Mouse (Mus musculus): ENCODE data around the gene Otulin.

The Otulin gene

DNA sequence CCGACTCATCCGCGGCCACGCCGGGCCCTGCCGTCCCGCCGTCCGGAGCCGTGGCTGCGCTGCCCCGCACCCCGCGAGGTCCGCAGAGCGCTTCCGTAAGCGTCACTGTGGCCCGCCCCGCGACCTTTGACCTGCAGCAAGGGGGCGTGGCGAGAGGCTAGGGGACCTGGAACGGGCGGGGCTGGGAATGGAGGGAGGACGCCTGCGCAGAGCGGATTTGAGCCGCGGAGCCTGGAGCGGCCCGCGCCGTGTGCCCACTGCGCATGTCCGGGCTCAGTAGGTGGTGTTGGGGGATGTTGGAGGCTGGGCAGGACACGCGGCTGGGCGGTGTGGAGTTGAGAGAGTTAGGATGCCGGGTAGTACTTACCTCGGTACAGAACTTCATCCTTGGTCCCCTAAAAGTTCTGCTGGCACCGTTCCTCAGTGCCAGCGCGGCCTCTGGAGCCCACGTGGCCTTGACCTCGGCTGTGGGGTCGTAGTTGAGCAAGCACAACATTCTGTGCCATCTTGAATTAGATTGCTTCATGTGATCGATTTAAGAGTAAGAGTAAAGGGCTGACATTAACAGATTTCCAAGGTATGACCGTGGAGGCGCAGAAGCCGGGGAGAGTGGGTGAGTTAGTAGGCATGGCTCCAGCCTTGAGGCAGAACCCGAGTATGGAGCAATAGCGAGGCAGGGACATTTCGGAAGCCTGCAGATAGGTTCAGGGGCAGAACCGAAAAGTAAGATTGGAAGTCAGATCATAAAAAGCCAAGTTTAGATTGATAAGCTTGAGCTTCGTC lies at the start of gene Otulin:
Otulin (minus strand) TSS at position 93 of the 783 bp plus-strand sequence.
- in situ Hi-C loops (cut with MseI, MboI) = no loop called here

DNA sequence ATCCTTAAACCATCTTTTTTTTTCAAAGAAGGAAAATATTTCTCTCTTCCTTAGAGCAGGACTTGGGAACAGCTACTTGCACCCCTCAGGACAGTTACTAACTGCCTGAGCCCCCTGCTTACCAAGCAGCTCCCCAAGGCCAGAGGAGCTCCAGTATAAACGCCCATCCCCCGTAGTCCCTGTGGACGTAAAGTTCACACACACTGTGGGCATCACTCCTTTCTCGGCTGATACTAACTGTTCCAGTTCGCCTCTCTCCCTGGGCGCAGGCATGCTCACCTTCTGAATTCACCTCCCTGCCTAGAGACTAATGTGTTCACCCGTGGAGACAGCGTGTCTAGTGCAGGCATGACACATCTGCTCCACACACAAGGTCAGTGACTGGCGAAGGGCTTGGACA lies 48.0 kb upstream of the Otulin start:
- in situ Hi-C loops (cut with MseI, MboI) = no loop called here

DNA sequence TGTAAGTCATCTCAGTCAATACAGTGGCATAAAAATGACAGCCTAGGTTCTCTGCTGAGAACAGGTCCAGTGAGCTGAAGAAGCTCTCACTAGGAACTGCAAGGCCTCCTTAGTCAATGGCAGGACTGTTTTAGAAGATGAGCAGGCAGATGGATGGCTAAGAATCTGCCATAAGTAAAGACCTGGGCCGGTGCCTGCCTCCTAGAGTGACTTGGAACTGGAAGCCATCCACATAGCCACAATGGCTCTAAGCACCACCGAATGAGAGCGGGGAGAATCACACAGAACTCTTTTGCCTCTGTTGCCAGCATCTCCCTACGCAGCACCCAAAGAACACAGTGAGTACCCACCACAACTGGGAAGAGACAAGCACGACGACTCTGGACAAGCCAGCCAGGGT lies 47.3 kb upstream of the Otulin start:
- in situ Hi-C loops (cut with MseI, MboI) = no loop called here

DNA sequence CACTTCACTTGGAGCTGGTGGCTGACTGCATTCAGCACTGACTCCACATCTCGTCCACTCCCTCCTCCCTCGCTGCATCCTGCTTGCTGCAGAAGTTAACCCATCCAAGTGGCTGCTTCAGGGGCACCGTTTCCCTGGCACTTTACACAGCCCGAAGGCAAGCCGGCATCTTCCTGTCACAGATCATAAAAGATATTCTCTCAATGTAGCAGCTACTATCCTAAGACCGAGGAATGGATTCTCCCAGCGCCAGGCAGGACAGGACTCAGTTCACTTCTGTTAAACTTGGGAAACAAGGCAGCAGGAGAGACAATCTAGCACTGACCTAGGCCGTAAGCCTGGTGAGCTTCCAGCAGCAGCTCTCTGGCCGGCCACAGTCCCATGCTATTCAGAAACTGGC lies 45.7 kb upstream of the Otulin start:
- in situ Hi-C loops (cut with MseI, MboI) = no loop called here

DNA sequence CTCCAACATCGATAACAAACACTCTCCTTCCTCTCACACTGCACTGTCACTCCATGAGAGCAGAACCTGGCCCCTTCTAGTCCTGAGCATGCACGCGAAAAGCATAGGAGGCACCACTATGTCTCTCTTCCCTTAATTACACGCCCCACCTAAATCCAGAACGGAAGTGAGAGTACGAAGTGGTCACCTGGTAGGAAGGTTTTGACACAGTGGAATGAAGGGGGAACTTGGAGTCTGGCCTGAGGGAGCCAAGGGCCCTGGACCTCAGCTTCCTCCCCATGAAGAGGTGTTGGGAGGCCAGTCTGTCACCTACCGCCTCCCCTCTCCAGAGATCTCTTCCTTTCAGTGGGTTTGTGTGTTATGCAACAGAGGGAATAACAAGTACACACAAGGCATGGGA lies 44.6 kb upstream of the Otulin start:
- in situ Hi-C loops (cut with MseI, MboI) = no loop called here

DNA sequence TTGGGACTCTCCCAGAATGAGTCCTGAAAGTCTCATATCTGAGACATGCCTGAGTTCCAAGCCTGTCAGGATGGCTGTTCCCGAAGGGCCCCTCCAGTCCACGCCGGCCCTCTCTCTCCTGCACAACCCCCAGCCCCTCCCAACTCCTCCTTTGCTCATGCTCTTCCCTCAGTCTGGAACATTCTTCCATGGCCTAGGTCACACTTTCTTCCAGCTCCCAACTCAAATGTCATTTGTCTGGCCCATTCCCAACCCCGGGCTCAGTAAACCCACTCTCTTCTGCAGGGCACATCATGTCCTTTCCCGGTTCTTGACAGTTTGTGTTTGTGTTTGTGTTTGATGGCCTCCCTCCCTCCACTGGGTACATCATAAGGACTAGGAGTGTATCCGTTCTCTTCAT lies 43.5 kb upstream of the Otulin start:
- in situ Hi-C loops (cut with MseI, MboI) = no loop called here

DNA sequence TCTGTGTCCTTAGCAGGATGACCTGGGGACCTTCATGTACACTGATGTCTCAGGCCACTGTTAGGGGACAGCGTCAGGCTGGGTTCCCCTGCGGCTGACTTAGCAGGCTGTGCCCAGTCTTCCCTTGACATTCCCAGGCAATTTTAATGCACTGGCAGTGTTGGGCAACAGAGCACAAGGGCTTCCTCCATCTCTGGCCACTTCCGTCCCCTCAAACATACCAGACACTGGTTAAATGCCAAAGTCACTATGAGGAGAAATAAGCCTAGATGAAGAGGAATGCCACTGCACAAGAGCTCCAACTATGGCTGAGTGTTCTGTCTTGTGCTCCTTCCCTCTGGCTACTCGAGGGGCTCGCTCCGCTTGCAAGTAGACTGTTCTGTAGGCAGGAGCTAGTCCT lies 42.7 kb upstream of the Otulin start:
- in situ Hi-C loops (cut with MseI, MboI) = no loop called here

DNA sequence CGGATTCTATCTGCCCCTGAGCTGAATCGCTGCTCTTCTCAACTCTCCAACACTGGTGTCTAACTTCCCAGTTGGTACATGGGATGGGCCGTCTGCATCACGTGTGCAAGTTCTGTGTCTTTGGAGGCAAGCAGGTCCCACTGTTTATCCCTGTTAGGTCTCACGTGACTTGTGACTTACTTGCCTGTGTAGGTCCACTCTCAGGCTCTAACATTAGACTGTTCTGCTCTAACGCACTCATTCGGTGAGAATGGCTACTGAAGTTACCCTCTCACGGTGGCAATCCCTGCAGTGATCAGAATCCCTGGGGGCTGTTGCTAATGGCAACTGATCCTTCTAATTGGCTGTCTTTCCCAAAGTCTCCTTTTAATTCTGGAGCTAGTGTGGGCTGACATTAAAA lies 41.8 kb upstream of the Otulin start:
- in situ Hi-C loops (cut with MseI, MboI) = no loop called here

DNA sequence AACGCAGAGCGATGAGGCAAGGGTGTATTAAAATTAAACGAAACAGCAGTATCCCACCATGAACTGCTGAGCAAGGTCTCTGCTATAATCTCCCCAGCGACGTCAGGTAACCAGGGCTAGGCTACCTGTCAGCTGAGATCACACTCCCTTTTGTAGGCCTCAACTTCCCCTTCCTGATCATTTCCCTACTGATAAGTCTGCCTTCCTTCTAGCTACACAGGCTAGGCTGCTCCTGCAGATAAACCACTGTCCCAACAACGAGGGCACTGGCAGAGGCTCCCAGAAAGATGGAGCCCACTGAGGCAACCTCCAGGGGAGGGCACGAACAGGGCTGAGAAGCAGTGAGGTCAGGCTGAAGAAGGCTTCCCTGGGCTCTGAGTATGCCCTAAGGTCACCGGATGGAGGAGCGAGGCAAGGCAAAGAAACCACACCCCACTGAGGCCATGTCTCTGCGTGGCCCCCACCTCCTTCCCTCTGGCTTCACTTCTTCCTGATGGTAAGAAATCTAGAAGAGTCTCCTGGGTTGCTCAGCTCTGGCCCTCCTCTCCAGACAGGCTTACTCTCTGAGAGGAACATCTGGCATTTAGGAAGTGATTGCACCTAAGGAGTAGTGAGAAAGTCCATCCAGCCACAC lies 41.2 kb upstream of the Otulin start:
- in situ Hi-C loops (cut with MseI, MboI) = no loop called here

DNA sequence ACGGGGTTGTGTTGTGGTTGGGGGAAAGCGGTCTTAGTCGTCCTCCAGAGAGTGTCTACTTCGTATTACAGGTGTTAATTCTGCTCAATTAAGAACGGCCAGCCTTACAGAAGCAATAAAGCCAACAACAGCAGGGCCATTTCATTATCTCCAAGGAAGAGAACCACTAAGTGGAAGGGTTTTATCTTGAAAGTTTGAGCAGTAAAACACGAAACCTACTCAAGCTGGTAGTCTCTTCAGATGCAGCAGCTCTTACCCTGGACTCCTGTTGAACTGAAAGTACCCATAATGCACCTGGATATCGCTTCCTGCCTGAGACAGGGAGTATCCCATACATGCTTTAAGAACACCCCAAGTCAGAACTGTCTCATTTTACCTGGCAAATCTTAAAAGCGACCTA lies 40.2 kb upstream of the Otulin start:
- in situ Hi-C loops (cut with MseI, MboI) = no loop called here

DNA sequence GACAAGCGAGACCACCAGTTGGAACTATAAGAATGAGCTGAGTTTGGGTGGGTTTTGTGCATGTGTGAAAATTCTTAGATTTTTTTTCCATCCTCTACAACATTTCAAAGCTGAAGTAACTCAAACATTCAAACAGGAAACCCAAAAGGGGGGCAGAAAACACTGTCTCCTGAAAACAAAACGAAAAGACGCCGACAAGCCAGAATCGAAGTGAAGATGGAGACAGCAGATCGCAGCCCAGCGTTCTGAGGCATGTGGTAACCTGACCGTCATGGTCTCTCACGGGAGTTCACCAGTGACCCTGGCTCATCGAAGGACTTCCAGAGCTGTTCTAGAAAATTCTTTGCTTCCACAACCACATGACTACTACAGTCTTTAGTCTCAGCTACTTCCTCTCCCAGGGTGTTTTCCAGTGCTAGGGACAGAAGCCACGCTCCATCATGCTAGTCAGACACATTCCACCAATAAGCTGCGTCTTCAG lies 39.5 kb upstream of the Otulin start:
- in situ Hi-C loops (cut with MseI, MboI) = loop anchor here in 1 of 2 experiments (10.0 kb wide), 1 partner anchor 45 kb away; no protein-coding TSS in a partner anchor

DNA sequence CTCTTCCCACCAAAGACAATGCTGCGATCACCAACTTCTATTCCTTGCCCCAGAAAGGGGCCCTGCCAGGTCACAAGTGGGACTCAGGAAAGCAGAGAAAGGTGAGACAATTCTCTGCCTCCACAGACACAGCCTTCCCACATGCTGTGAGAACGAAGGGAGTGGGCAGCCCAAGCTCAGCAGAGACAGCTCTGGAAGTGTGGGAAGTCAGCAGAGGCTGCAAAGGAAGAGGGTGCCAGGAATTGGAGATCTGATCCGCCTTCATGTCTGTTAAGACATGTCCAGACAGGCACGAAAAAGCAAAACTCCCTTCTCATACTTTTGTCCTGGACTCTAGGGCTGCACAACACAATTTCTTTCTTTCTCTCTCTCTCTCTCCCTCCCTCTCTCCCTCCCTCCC lies 38.8 kb upstream of the Otulin start:
- in situ Hi-C loops (cut with MseI, MboI) = loop anchor here in 1 of 2 experiments (10.0 kb wide), 1 partner anchor 46 kb away; no protein-coding TSS in a partner anchor

DNA sequence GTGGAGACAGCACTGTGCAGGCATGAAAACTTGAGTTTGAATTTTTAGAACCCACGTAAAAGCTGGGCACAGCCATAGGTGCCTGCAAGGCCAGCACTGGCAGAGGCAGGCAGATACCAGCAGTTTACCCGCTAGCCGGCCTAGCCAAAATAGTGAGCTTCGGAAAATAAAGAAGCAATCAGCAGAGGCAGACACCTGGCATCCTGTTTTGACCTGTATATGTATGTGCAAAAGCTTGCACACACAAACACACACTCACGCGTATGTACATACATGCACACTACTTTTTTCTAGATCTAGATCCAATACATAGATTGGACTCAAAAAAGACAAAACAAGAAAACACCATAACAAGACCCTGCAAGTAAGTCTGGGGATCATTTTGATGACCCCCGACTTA lies 38.1 kb upstream of the Otulin start:
- in situ Hi-C loops (cut with MseI, MboI) = loop anchor here in 1 of 2 experiments (10.0 kb wide), 1 partner anchor 46 kb away; no protein-coding TSS in a partner anchor

DNA sequence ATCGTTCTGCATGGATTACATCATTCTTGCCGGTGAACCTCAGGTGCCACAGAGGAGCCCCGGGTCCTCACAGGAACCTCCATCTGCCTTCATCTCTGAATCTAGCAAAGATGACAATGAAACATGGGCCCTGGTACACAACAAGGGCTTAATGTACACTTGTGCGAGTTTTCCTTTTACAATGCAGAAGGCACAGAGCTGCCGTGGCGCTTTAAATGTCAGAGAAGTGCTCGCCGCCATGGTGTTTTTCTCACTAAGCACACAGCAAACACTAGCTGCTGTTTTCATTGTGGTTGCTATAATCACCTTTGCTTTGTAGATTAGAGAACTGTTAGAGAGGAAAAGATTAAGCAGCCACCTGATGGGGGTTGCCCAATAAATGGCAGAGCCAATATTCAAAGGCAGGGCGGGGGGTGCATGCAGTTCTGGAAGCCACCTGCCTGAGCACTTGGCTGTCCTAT lies 37.5 kb upstream of the Otulin start:
- in situ Hi-C loops (cut with MseI, MboI) = loop anchor here in 1 of 2 experiments (10.0 kb wide), 1 partner anchor 47 kb away; no protein-coding TSS in a partner anchor

DNA sequence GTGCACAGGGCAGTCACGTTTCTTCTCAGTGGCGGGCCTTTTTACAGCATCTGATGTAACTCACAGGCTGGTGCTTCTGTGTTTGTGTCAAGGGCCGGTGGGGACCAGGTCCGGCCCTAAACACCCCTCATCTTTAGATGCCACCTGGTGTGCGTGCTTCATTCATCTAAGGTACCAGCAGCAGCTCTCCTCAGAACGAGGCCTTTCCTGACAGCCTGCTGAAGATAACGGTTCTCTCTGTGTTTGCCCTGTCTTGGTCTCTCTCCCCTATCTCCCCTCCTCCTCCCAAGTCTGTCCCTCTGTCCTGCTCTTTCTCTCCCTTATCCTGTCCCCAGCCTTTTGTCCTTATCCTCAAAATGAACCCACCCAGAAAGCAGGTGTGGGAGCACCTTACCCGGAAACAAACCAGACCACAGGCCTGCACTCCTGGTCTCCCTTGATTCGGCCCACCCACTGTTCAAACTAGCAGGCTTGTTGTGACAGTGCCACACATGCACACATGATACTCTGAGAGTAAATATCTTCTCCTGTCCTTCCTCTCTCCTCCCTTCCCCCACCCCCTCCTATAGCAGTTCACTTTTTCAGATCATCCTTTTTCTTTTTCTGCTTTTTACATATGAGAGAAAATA lies 36.5 kb upstream of the Otulin start:
- in situ Hi-C loops (cut with MseI, MboI) = loop anchor here in 1 of 2 experiments (10.0 kb wide), 1 partner anchor 48 kb away; no protein-coding TSS in a partner anchor

DNA sequence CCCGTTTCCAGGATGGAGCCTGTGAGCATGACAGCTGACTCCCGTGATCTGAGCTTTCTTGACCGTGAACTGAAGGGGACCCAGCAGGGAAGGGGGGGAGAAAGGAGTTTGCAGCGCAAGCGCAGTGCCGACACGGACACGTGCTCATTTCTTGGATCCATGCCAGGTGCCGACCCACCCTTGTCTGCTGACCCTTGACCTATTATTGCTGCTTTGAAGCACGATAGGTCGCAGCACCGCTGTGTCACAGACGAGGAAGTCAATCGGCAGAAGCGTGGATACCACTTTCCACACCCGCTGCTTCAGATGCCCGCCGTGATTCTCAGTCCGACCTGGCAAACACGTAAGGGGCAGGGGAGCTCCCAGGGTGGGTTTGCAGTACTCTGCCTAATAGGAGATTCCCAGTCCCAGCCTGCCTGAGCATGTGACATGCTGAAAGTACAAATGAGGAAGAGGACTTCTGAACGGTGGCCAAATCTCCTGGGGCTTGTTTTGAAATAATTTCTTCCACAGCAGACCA lies 35.0 kb upstream of the Otulin start:
- in situ Hi-C loops (cut with MseI, MboI) = loop anchor here in 1 of 2 experiments (10.0 kb wide), 1 partner anchor 49 kb away; no protein-coding TSS in a partner anchor

DNA sequence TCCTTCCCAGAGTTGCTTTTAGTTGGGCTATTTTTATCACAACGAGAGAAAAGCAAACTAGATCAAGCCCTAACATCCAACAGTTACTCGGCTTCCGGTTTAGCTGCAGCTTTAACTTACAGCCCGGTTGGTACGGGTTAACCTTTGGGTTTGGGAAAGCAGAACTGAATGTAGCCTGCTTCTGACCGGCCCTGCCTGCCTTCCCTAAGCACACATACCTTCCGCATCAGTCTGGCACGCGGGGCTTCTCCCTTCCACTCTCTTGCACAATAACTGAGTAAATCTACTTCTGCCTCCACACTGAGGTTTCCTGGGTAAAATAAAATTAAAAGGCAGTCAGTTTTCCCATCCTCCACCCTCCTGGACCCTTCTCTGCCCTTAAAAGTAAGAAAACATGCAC lies 33.6 kb upstream of the Otulin start:
- in situ Hi-C loops (cut with MseI, MboI) = loop anchor here in 1 of 2 experiments (10.0 kb wide), 1 partner anchor 51 kb away; no protein-coding TSS in a partner anchor

DNA sequence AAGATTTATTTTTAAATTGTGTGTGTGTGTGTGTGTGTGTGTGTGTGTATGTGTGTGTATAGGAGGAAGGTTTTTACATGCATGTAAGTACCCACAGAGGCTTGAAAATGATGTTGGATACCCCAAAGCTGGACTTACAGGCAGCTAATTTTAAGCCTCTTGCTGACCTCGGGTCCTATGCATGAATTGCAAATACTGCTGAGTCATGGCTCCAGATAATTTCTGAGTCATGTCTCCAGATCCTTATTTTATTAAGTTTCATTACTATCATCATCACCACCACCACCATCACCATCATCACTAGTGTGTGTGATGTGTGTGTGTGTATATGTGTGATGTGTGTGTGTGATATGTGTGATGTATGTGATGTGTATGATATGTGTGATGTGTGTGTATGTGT lies 32.2 kb upstream of the Otulin start:
- in situ Hi-C loops (cut with MseI, MboI) = loop anchor here in 1 of 2 experiments (10.0 kb wide), 1 partner anchor 52 kb away; no protein-coding TSS in a partner anchor

DNA sequence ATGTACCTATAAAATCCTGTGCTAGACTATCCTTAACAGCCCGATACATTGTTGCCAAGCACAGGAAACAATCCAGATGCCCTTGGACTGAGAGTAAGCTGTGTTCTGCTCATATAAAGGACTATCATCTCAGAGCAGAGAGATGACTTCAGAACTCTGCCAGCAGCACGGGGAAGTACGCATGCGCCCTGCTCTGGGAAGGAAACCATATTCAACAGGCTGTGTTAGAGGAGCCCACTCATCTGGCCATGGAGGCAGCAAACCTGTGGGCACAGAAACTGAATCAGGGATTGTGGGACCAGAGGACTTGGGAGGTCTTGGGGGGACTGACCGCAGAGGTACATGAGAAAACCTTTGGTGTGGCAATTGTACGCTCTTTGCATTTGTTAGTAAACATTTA lies 31.2 kb upstream of the Otulin start:
- in situ Hi-C loops (cut with MseI, MboI) = loop anchor here in 1 of 2 experiments (10.0 kb wide), 1 partner anchor 53 kb away; no protein-coding TSS in a partner anchor

DNA sequence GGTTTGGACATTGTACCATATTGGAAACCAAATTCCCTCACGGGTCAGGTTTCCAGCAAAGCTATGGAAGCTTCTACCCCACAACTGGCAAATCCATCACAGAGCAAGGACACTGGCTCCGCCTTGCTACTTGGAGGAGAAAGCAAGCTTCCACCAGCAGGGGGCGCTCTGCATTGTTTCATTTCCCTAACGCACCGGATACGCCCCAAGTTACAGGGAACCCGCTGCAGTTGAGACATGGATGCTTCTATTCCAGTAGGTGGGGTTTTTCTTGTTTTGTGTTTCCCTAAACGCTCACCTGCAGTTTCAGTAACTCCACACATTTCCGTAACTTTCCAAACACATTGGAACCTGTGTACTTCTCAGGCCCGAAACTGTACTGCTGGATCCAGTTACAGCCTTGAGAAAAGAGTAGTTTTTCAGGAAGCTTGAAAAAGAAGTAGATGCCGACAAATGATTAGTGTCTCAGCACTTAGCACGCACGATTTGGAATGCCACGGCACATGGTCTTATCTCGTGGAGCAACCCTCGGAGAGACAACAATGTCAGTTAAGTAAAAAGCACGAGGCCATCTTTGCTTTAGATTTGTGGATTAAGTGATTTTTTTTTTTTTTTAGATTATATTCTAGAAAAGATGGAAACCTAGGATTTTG lies 29.2 kb upstream of the Otulin start:
- in situ Hi-C loops (cut with MseI, MboI) = loop anchor here in 1 of 2 experiments (10.0 kb wide), 1 partner anchor 55 kb away; no protein-coding TSS in a partner anchor

DNA sequence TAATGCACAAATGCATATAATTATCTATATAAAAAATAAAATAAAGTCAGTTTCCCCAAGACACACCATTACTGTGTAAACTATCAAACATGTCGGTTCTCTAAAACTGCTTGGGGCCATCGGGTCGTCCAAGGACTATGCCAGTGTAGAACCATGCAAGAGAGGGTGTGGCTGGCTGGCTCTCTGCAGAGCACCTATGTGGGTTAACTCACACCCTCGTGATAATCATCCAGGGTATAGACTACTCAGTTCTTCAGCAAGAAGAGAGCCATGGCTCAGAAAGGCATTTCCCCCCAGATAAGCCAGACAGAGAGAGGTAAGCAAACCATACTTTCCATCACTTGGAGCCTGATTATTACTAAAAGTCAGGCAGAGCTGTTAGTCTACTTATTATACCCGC lies 28.6 kb upstream of the Otulin start:
- in situ Hi-C loops (cut with MseI, MboI) = no loop called here

Data from mouse trophoblast stem cell (cell line).